In genomic region chr7:30309395-30310129, GRCm38 (mm10) we compare ENCODE assay signal across 8 mouse cellular contexts. TPM values are rescaled to one million over a fixed set of nuclear protein-coding genes. Genes with fewer than 3 reads are reported as not detected.
DNase-seq lines count a peak whose midpoint lies in the region; ATAC-seq and TF ChIP-seq lines count a peak whose summit lies in the region.

No protein-coding gene starts in this region.

- TF ChIP-seq POLR2A in thymus, adult 2 months (IDR thresholded peaks at IDR 0.05; ENCODE audit: control insufficient read depth, extremely low read depth, insufficient read depth, low read length, poor library complexity) = no peak

- 70% methylated on average over 15 of the region's 15 CpGs for WGBS in thymus, adult 2 months
- WGBS in liver, embryonic 13.5 days (ENCODE audit: insufficient replicate concordance) = 46% methylated on average over 15 of the region's 15 CpGs

- H3K36me3 ChIP-seq in erythroblast, embryonic 14.5 days (ENCODE audit: control insufficient read depth) = peaks cover 9% of the 10 kb centered on the region; the same call in 1 of the 2 replicates
- no peaks in the 10 kb centered on the region for H3K36me3 ChIP-seq in thymus, adult 2 months (ENCODE audit: control insufficient read depth, insufficient read depth, low read length)
- 0 out of 2 replicates have a peak, but pooled peaks cover 3% of the 10 kb centered on the region for H3K36me3 ChIP-seq in liver, embryonic 13.5 days

- peak overlapping the region; percentile 67 for H3K4me3 ChIP-seq in erythroblast, embryonic 14.5 days (replicated peaks)
- peak overlapping the region; percentile 72 for H3K4me3 ChIP-seq in thymus, adult 2 months (ENCODE audit: control insufficient read depth, insufficient read depth, low read length)
- H3K4me3 ChIP-seq in liver, embryonic 13.5 days (replicated peaks) = peak overlapping the region; percentile 69

- H3K27ac ChIP-seq in thymus, adult 2 months (ENCODE audit: control insufficient read depth, insufficient read depth, low read length) = no peak overlapping the region
- H3K27ac ChIP-seq in liver, embryonic 13.5 days = no peak overlapping the region

- H3K9me3 ChIP-seq in erythroblast, embryonic 14.5 days (ENCODE audit: control insufficient read depth, low read length) = no peaks in the 10 kb centered on the region
- H3K9me3 ChIP-seq in liver, embryonic 13.5 days (replicated peaks) = no peaks in the 10 kb centered on the region

- no peaks in the 10 kb centered on the region for H3K27me3 ChIP-seq in erythroblast, embryonic 14.5 days (ENCODE audit: control insufficient read depth)
- H3K27me3 ChIP-seq in thymus, adult 2 months (ENCODE audit: control insufficient read depth, insufficient read depth, low read length) = no peaks in the 10 kb centered on the region
- no peaks in the 10 kb centered on the region for H3K27me3 ChIP-seq in liver, embryonic 13.5 days

- peak overlapping the region; percentile 87 for H3K4me2 ChIP-seq in liver, embryonic 13.5 days

- no peak for DNase-seq in thymus, adult 2 months
- DNase-seq in thymus, postnatal 0 days (ENCODE audit: low spot score) = no peak
- no peak for DNase-seq in liver, embryonic 13.5 days
- DNase-seq in urinary bladder, adult 18-20 months (ENCODE audit: low spot score in 2 of 2) = no peak
- DNase-seq in spleen, postnatal 36 days (ENCODE audit: low spot score in 2 of 2) = no peak
- no peak for DNase-seq in right cerebral cortex, postnatal 36 days (ENCODE audit: low spot score in 2 of 2)

- H3K9ac ChIP-seq in liver, embryonic 13.5 days = peak overlapping the region; percentile 69

- ATAC-seq in erythroblast, adult 5-6 weeks (replicated peaks; ENCODE audit: low FRiP score, poor library complexity, severe bottlenecking) = no peak
- no peak for ATAC-seq in liver, embryonic 13.5 days (ENCODE audit: low read depth)

- TF ChIP-seq CTCF in thymus, adult 2 months (IDR thresholded peaks at IDR 0.05; ENCODE audit: borderline replicate concordance, control insufficient read depth, extremely low read depth, insufficient read depth, low read length, poor library complexity) = no peak

- H3K4me1 ChIP-seq in erythroblast, embryonic 14.5 days (ENCODE audit: control insufficient read depth) = peaks cover 27% of the 10 kb centered on the region
- H3K4me1 ChIP-seq in thymus, adult 2 months (replicated peaks; ENCODE audit: control insufficient read depth, insufficient read depth, low read length) = peaks cover 12% of the 10 kb centered on the region
- H3K4me1 ChIP-seq in liver, embryonic 13.5 days (replicated peaks) = peaks cover 25% of the 10 kb centered on the region

RNA-seq across cellular contexts. Expression of gene Alkbh6, which starts 1.0 kb away (rescaled TPM):
- 2.1 and 2.8 TPM in 2 replicates for polyA plus RNA-seq in erythroblast, embryonic 14.5 days (2012)
- 0.96 and 3.3 TPM in 2 replicates for total RNA-seq in erythroblast, adult 5-6 weeks (2015; ENCODE audit: low replicate concordance)
- 2.0 and 5.4 TPM in 2 replicates for total RNA-seq in erythroblast, adult 5-6 weeks (2017; ENCODE audit: low replicate concordance)
- 159 and 192 TPM in 2 replicates for polyA plus RNA-seq in thymus, adult 2 months (2012; rRNA removed)
- 71.3 and 71.8 TPM in 2 replicates for polyA plus RNA-seq in thymus, postnatal 0 days (2015; fragmentation: Nextera tagmentation; extraction: Ambion mirVana)
- polyA plus RNA-seq in liver, embryonic 13.5 days (2015; fragmentation: Nextera tagmentation; extraction: Ambion mirVana) = 17.2 and 18.9 TPM in 2 replicates

RNA-seq across cellular contexts. Expression of gene Syne4, which starts 5.0 kb away (rescaled TPM):
- 0.04 and 0.13 TPM in 2 replicates for polyA plus RNA-seq in erythroblast, embryonic 14.5 days (2012)
- total RNA-seq in erythroblast, adult 5-6 weeks (2015; ENCODE audit: low replicate concordance) = not detected in 2 replicates
- total RNA-seq in erythroblast, adult 5-6 weeks (2017; ENCODE audit: low replicate concordance) = not detected in 2 replicates
- polyA plus RNA-seq in thymus, adult 2 months (2012; rRNA removed) = 15.4 and 16.8 TPM in 2 replicates
- polyA plus RNA-seq in thymus, postnatal 0 days (2015; fragmentation: Nextera tagmentation; extraction: Ambion mirVana) = 7.6 and 9.5 TPM in 2 replicates
- polyA plus RNA-seq in liver, embryonic 13.5 days (2015; fragmentation: Nextera tagmentation; extraction: Ambion mirVana) = 6.1 and 8.8 TPM in 2 replicates

RNA-seq across cellular contexts. Expression of gene E130208F15Rik, which starts 12.0 kb away (rescaled TPM):
- not detected in 2 replicates for polyA plus RNA-seq in erythroblast, embryonic 14.5 days (2012)
- not detected in 2 replicates for total RNA-seq in erythroblast, adult 5-6 weeks (2015; ENCODE audit: low replicate concordance)
- 1.5 TPM in 1 of 2 replicates, not detected in the other for total RNA-seq in erythroblast, adult 5-6 weeks (2017; ENCODE audit: low replicate concordance)
- 0.74 and 0.93 TPM in 2 replicates for polyA plus RNA-seq in thymus, adult 2 months (2012; rRNA removed)
- 0.68 and 2.0 TPM in 2 replicates for polyA plus RNA-seq in thymus, postnatal 0 days (2015; fragmentation: Nextera tagmentation; extraction: Ambion mirVana)
- 1.3 and 1.8 TPM in 2 replicates for polyA plus RNA-seq in liver, embryonic 13.5 days (2015; fragmentation: Nextera tagmentation; extraction: Ambion mirVana)

RNA-seq across cellular contexts. Expression of gene Sdhaf1, which starts 14.1 kb away (rescaled TPM):
- 0.45 and 0.47 TPM in 2 replicates for polyA plus RNA-seq in erythroblast, embryonic 14.5 days (2012)
- total RNA-seq in erythroblast, adult 5-6 weeks (2015; ENCODE audit: low replicate concordance) = 0.84 TPM in 1 of 2 replicates, not detected in the other
- total RNA-seq in erythroblast, adult 5-6 weeks (2017; ENCODE audit: low replicate concordance) = 0.77 and 2.8 TPM in 2 replicates
- 26.9 and 31.7 TPM in 2 replicates for polyA plus RNA-seq in thymus, adult 2 months (2012; rRNA removed)
- 19.0 and 22.7 TPM in 2 replicates for polyA plus RNA-seq in thymus, postnatal 0 days (2015; fragmentation: Nextera tagmentation; extraction: Ambion mirVana)
- 6.4 and 6.6 TPM in 2 replicates for polyA plus RNA-seq in liver, embryonic 13.5 days (2015; fragmentation: Nextera tagmentation; extraction: Ambion mirVana)

RNA-seq across cellular contexts. Expression of gene Clip3, which starts 18.0 kb away (rescaled TPM):
- polyA plus RNA-seq in erythroblast, embryonic 14.5 days (2012) = not detected in 2 replicates
- total RNA-seq in erythroblast, adult 5-6 weeks (2015; ENCODE audit: low replicate concordance) = not detected in 2 replicates
- not detected in 2 replicates for total RNA-seq in erythroblast, adult 5-6 weeks (2017; ENCODE audit: low replicate concordance)
- polyA plus RNA-seq in thymus, adult 2 months (2012; rRNA removed) = 2.9 and 3.3 TPM in 2 replicates
- polyA plus RNA-seq in thymus, postnatal 0 days (2015; fragmentation: Nextera tagmentation; extraction: Ambion mirVana) = 1.2 and 1.9 TPM in 2 replicates
- polyA plus RNA-seq in liver, embryonic 13.5 days (2015; fragmentation: Nextera tagmentation; extraction: Ambion mirVana) = 1.4 and 1.7 TPM in 2 replicates
